16 mouse cellular contexts compared by ENCODE assay signal in the genomic region with DNA sequence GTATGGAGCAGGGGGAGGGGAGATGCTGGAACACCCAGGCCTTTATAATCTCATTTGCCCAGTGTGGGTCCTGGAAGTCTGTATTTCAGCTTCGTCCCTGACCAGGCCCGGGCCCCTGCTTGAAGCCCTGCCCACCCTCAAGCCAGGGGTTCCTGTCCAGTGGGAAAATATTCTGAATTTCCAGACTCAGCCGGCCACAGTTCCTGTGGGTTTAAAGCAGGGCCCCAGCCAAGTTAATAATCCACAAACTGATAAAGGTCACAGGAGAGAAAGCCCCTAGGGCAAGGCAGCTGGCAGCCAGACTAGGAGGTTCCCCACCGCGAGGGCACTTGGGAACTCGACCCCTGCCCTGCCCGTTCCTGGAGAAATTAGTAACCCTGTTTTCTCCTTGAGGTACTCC. TPM values are rescaled to one million over a fixed set of nuclear protein-coding genes. Genes with fewer than 3 reads are reported as not detected.
DNase-seq lines count a peak whose midpoint lies in the region; ATAC-seq and TF ChIP-seq lines count a peak whose summit lies in the region.
"Had no signal": no experiment of that assay in that cellular context is flagged by ENCODE, and none has a peak within 500 bp of the region (broad histone marks: within the 10 kb centered on the region; RNA-seq: fewer than 3 reads in every experiment).

No protein-coding gene starts in this region.

- H3K4me3 ChIP-seq in intestine, postnatal 0 days (ENCODE audit: low read depth, low read length) = no peak overlapping the region
- H3K4me3 ChIP-seq in kidney, embryonic 14.5 days (ENCODE audit: low read length) = no peak overlapping the region
- no peak overlapping the region for H3K4me3 ChIP-seq in stomach, postnatal 0 days (ENCODE audit: low read depth, low read length)
- H3K4me3 ChIP-seq: heart, embryonic 15.5 days; hindbrain, embryonic 15.5 days; neural tube, embryonic 13.5 days had no signal

- DNase-seq in liver = peak; percentile 21
- DNase-seq in stomach, postnatal 0 days (ENCODE audit: low spot score) = no peak
- DNase-seq in cerebellum, postnatal 25 days = no peak
- DNase-seq in spleen, postnatal 36 days (ENCODE audit: low spot score in 2 of 2) = no peak
- DNase-seq in frontal cortex, postnatal 14 days (ENCODE audit: low spot score in 2 of 2) = no peak
- DNase-seq: cerebellum, adult 18-20 months; gastrocnemius, postnatal 36 days; lung, adult 2 months; retina, postnatal 1 day had no signal

- H3K9ac ChIP-seq in intestine, postnatal 0 days (ENCODE audit: low read depth, low read length) = peak overlapping the region; percentile 11; the same call in 1 of the 2 replicates
- H3K9ac ChIP-seq in kidney, embryonic 14.5 days (ENCODE audit: low read depth, low read length) = no peak overlapping the region
- no peak overlapping the region for H3K9ac ChIP-seq in stomach, postnatal 0 days (ENCODE audit: low read length)
- H3K9ac ChIP-seq: heart, embryonic 15.5 days; hindbrain, embryonic 15.5 days; neural tube, embryonic 13.5 days had no signal

- TF ChIP-seq EP300 in stomach, postnatal 0 days (optimal IDR thresholded peaks at IDR 0.05) = no peak

- H3K9me3 ChIP-seq in intestine, postnatal 0 days (ENCODE audit: control insufficient read depth) = no peaks in the 10 kb centered on the region
- no peaks in the 10 kb centered on the region for H3K9me3 ChIP-seq in kidney, embryonic 14.5 days (ENCODE audit: control insufficient read depth, low read length)
- no peaks in the 10 kb centered on the region for H3K9me3 ChIP-seq in stomach, postnatal 0 days (ENCODE audit: control insufficient read depth, low read length)
- H3K9me3 ChIP-seq: heart, embryonic 15.5 days; hindbrain, embryonic 15.5 days; neural tube, embryonic 13.5 days had no signal

- peak overlapping the region; percentile 37; the same call in 1 of the 2 replicates for H3K4me2 ChIP-seq in intestine, postnatal 0 days (replicated peaks; ENCODE audit: low read depth)
- H3K4me2 ChIP-seq in kidney, embryonic 14.5 days (replicated peaks; ENCODE audit: low read depth, low read length) = no peak overlapping the region
- H3K4me2 ChIP-seq in stomach, postnatal 0 days (replicated peaks; ENCODE audit: low read depth) = no peak overlapping the region
- H3K4me2 ChIP-seq: heart, embryonic 15.5 days; hindbrain, embryonic 15.5 days; neural tube, embryonic 13.5 days had no signal

- WGBS in intestine, postnatal 0 days = 33% methylated on average over 7 of the region's 7 CpGs
- 49% methylated on average over 7 of the region's 7 CpGs for WGBS in kidney, embryonic 14.5 days
- WGBS in stomach, postnatal 0 days = 47% methylated on average over 7 of the region's 7 CpGs

- H3K4me1 ChIP-seq in intestine, postnatal 0 days (replicated peaks; ENCODE audit: control insufficient read depth, insufficient read depth, low read length) = peaks cover 16% of the 10 kb centered on the region; the same call in 1 of the 2 replicates
- H3K4me1 ChIP-seq in kidney, embryonic 14.5 days (ENCODE audit: control insufficient read depth, insufficient read depth, low read length) = peaks cover 19% of the 10 kb centered on the region
- no peaks in the 10 kb centered on the region for H3K4me1 ChIP-seq in stomach, postnatal 0 days (replicated peaks; ENCODE audit: control insufficient read depth, insufficient read depth)
- H3K4me1 ChIP-seq: hindbrain, embryonic 15.5 days; neural tube, embryonic 13.5 days had no signal

- no peak for TF ChIP-seq CTCF in intestine, postnatal 0 days (IDR thresholded peaks at IDR 0.05; ENCODE audit: low read depth)
- TF ChIP-seq CTCF in stomach, postnatal 0 days (IDR thresholded peaks at IDR 0.05; ENCODE audit: low read depth) = no peak

- no peaks in the 10 kb centered on the region for H3K36me3 ChIP-seq in intestine, postnatal 0 days (ENCODE audit: control insufficient read depth, insufficient read depth)
- H3K36me3 ChIP-seq in kidney, embryonic 14.5 days (ENCODE audit: control insufficient read depth, insufficient read depth, low read length) = no peaks in the 10 kb centered on the region
- H3K36me3 ChIP-seq in stomach, postnatal 0 days (ENCODE audit: control insufficient read depth, insufficient read depth, low read length) = no peaks in the 10 kb centered on the region
- H3K36me3 ChIP-seq: heart, embryonic 15.5 days; hindbrain, embryonic 15.5 days; neural tube, embryonic 13.5 days had no signal

- no peaks in the 10 kb centered on the region for H3K27me3 ChIP-seq in intestine, postnatal 0 days (replicated peaks; ENCODE audit: control insufficient read depth, insufficient read depth, low read length)
- no peaks in the 10 kb centered on the region; the same call in 1 of the 2 replicates for H3K27me3 ChIP-seq in kidney, embryonic 14.5 days (ENCODE audit: control insufficient read depth, insufficient read depth, low read length)
- no peaks in the 10 kb centered on the region for H3K27me3 ChIP-seq in stomach, postnatal 0 days (ENCODE audit: control insufficient read depth, insufficient read depth, low read length)
- H3K27me3 ChIP-seq: hindbrain, embryonic 15.5 days; neural tube, embryonic 13.5 days had no signal

- H3K27ac ChIP-seq in intestine, postnatal 0 days (ENCODE audit: low read depth, low read length) = peak overlapping the region; percentile 87
- H3K27ac ChIP-seq in kidney, embryonic 14.5 days (ENCODE audit: low read depth, low read length) = peak overlapping the region; percentile 63
- peak overlapping the region; percentile 49; the same call in 1 of the 2 replicates for H3K27ac ChIP-seq in stomach, postnatal 0 days (replicated peaks)
- H3K27ac ChIP-seq: heart, embryonic 15.5 days; hindbrain, embryonic 15.5 days; neural tube, embryonic 13.5 days had no signal

- no peak for ATAC-seq in intestine, postnatal 0 days
- ATAC-seq in kidney, embryonic 14.5 days (ENCODE audit: low FRiP score, low TSS enrichment) = peak; percentile 77
- no peak for ATAC-seq in stomach, postnatal 0 days (ENCODE audit: low FRiP score, low TSS enrichment)

RNA-seq across cellular contexts. Expression of gene Trim80, which starts 8.7 kb away (rescaled TPM):
- 0.64 and 1.1 TPM in 2 replicates for polyA plus RNA-seq in intestine, postnatal 0 days (2015; fragmentation: Nextera tagmentation; extraction: Ambion mirVana)
- polyA plus RNA-seq in kidney, embryonic 14.5 days (2014; fragmentation: Nextera tagmentation; extraction: Ambion mirVana) = 0.14 and 0.33 TPM in 2 replicates
- 0.10 and 0.13 TPM in 2 replicates for polyA plus RNA-seq in stomach, postnatal 0 days (2015; fragmentation: Nextera tagmentation; extraction: Ambion mirVana)
- polyA plus RNA-seq: heart, embryonic 15.5 days; hindbrain, embryonic 15.5 days; midbrain, postnatal 0 days; neural tube, embryonic 13.5 days had no signal

RNA-seq across cellular contexts. Expression of gene Slc16a5, which starts 13.3 kb away (rescaled TPM):
- 3.0 and 3.4 TPM in 2 replicates for polyA plus RNA-seq in intestine, postnatal 0 days (2015; fragmentation: Nextera tagmentation; extraction: Ambion mirVana)
- polyA plus RNA-seq in kidney, embryonic 14.5 days (2014; fragmentation: Nextera tagmentation; extraction: Ambion mirVana) = 9.0 and 10.7 TPM in 2 replicates
- polyA plus RNA-seq in stomach, postnatal 0 days (2015; fragmentation: Nextera tagmentation; extraction: Ambion mirVana) = 14.4 and 17.3 TPM in 2 replicates
- polyA plus RNA-seq: brain, embryonic 14.5 days had no signal

RNA-seq across cellular contexts. Expression of gene Armc7, which starts 26.5 kb away (rescaled TPM):
- 6.9 and 7.0 TPM in 2 replicates for polyA plus RNA-seq in intestine, postnatal 0 days (2015; fragmentation: Nextera tagmentation; extraction: Ambion mirVana)
- polyA plus RNA-seq in kidney, embryonic 14.5 days (2014; fragmentation: Nextera tagmentation; extraction: Ambion mirVana) = 5.7 and 7.9 TPM in 2 replicates
- 6.3 and 6.5 TPM in 2 replicates for polyA plus RNA-seq in stomach, postnatal 0 days (2015; fragmentation: Nextera tagmentation; extraction: Ambion mirVana)

RNA-seq across cellular contexts. Expression of gene Kctd2, which starts 29.1 kb away (rescaled TPM):
- polyA plus RNA-seq in intestine, postnatal 0 days (2015; fragmentation: Nextera tagmentation; extraction: Ambion mirVana) = 17.5 and 18.6 TPM in 2 replicates
- 22.7 and 23.9 TPM in 2 replicates for polyA plus RNA-seq in kidney, embryonic 14.5 days (2014; fragmentation: Nextera tagmentation; extraction: Ambion mirVana)
- 11.6 and 13.0 TPM in 2 replicates for polyA plus RNA-seq in stomach, postnatal 0 days (2015; fragmentation: Nextera tagmentation; extraction: Ambion mirVana)

RNA-seq across cellular contexts. Expression of gene Atp5h, which starts 29.2 kb away (rescaled TPM):
- 1,235 and 1,272 TPM in 2 replicates for polyA plus RNA-seq in intestine, postnatal 0 days (2015; fragmentation: Nextera tagmentation; extraction: Ambion mirVana)
- 962 and 1,151 TPM in 2 replicates for polyA plus RNA-seq in kidney, embryonic 14.5 days (2014; fragmentation: Nextera tagmentation; extraction: Ambion mirVana)
- 883 and 916 TPM in 2 replicates for polyA plus RNA-seq in stomach, postnatal 0 days (2015; fragmentation: Nextera tagmentation; extraction: Ambion mirVana)
